Mouse (Mus musculus): ENCODE results near the gene Rnf149. TPM values are rescaled to one million over a fixed set of nuclear protein-coding genes. Genes with fewer than 3 reads are reported as not detected.

Rnf149 gene
- polyA plus RNA-seq (2012; rRNA removed), result 27.6 and 29.3 TPM in 2 replicates
- polyA plus RNA-seq (2014; fragmentation: Nextera tagmentation; extraction: Ambion mirVana), result 27.0 and 29.4 TPM in 2 replicates

DNA sequence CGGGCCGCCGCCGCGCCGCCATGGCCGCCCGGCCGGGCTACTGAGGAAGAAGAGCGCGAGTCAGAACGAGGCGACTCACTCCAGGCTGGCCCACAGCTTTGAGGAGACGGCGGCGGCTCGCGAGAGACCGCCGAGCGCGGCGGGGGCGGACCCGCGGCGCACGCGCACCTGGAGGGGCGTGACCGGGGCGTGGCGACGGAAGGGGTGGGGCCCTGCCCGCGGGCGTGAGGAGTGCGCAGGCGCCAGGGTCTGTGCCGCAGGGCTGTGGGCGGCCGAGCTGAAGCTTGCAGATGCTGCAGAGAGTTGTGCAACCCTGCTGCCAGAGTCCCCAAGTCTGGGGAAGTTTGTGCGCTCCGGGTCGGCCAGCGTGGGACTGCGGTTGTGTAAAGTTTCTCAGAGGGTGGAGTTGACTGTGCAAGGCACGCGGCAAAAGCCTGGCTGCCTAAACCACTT, at the start of gene Rnf149:
Rnf149 (minus strand) TSS at position 153 of the 453 bp plus-strand sequence.
- Histone ChIP-seq H3K9ac (ENCODE audit: low read depth, low read length, severe bottlenecking) (peak within 1 kb of the TSS; percentile 96), H3K4me1 (ENCODE audit: control insufficient read depth, insufficient read depth, low read length) (peaks cover 24% of the 10 kb centered on the region), H3K4me3 (replicated peaks; ENCODE audit: low read length) (peak within 1 kb of the TSS; percentile 91), H3K27ac (replicated peaks; ENCODE audit: low read depth, low read length) (peak within 1 kb of the TSS; percentile 99), H3K36me3 (ENCODE audit: control insufficient read depth, insufficient read depth, low read length) (no peaks in the 10 kb centered on the region), H3K27me3 (ENCODE audit: control insufficient read depth, insufficient read depth, low read length) (no peaks in the 10 kb centered on the region), H3K4me2 (replicated peaks; ENCODE audit: low read depth, low read length, severe bottlenecking) (peak within 1 kb of the TSS; percentile 80), H3K9me3 (ENCODE audit: control insufficient read depth, low read length) (no peaks in the 10 kb centered on the region)
- peak; percentile 79 for TF ChIP-seq POLR2A (IDR thresholded peaks at IDR 0.05; ENCODE audit: borderline replicate concordance, extremely low read depth, insufficient read depth, insufficient read length)
- peak; percentile 96 for ATAC-seq (ENCODE audit: low FRiP score, low read depth)
- WGBS, result under 1% methylated on average over 34 of the region's 49 CpGs
- DNase-seq (ENCODE audit: low spot score), result peak; percentile 89

- Histone ChIP-seq H3K27ac (replicated peaks; ENCODE audit: low read depth, low read length) (no peak overlapping the region), H3K4me3 (replicated peaks; ENCODE audit: low read length) (no peak overlapping the region), H3K9me3 (ENCODE audit: control insufficient read depth, low read length) (0 out of 2 replicates have a peak, but pooled peaks cover 6% of the 10 kb centered on the region), H3K36me3 (ENCODE audit: control insufficient read depth, insufficient read depth, low read length) (no peaks in the 10 kb centered on the region), H3K4me2 (replicated peaks; ENCODE audit: low read depth, low read length, severe bottlenecking) (no peak overlapping the region), H3K27me3 (ENCODE audit: control insufficient read depth, insufficient read depth, low read length) (no peaks in the 10 kb centered on the region), H3K9ac (ENCODE audit: low read depth, low read length, severe bottlenecking) (no peak overlapping the region), H3K4me1 (ENCODE audit: control insufficient read depth, insufficient read depth, low read length) (0 out of 2 replicates have a peak, but pooled peaks cover 3% of the 10 kb centered on the region)
- TF ChIP-seq POLR2A (IDR thresholded peaks at IDR 0.05; ENCODE audit: borderline replicate concordance, extremely low read depth, insufficient read depth, insufficient read length), result no peak
- no peak for ATAC-seq (ENCODE audit: low FRiP score, low read depth)
- no peak for DNase-seq (ENCODE audit: low spot score)
- 42% methylated on average over 3 of the region's 3 CpGs for WGBS
Observed at GRCm38 (mm10) chr1:39625491-39625890, 48.3 kb upstream of the Rnf149 start.

DNA sequence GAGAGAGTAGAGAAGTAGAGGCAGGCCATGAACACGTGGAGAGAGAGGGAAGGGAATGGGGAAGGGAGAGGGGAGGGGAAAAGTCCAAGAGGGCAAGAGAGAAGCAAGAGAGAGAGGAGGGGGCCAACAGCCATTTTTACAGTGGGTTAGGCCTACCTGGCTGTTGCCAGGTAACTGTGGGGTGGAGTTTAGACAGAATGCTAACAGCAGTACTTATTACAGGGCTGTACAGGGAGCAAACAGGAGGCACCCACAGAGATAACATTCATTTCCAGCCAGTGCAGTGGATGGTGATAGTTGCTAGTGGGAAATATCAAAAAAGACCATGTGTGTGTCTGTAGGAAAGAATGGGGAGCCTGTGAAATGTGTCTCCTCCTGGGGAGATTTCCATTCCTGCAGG, 46.5 kb upstream of the Rnf149 start:
- WGBS, result 57% methylated on average over 1 of the region's 1 CpGs
- DNase-seq (ENCODE audit: low spot score), result no peak
- TF ChIP-seq POLR2A (IDR thresholded peaks at IDR 0.05; ENCODE audit: borderline replicate concordance, extremely low read depth, insufficient read depth, insufficient read length), result no peak
- Histone ChIP-seq H3K9me3 (ENCODE audit: control insufficient read depth, low read length) (0 out of 2 replicates have a peak, but pooled peaks cover 8% of the 10 kb centered on the region), H3K4me2 (replicated peaks; ENCODE audit: low read depth, low read length, severe bottlenecking) (no peak overlapping the region), H3K9ac (ENCODE audit: low read depth, low read length, severe bottlenecking) (no peak overlapping the region), H3K27ac (replicated peaks; ENCODE audit: low read depth, low read length) (no peak overlapping the region), H3K4me3 (replicated peaks; ENCODE audit: low read length) (no peak overlapping the region), H3K36me3 (ENCODE audit: control insufficient read depth, insufficient read depth, low read length) (no peaks in the 10 kb centered on the region), H3K27me3 (ENCODE audit: control insufficient read depth, insufficient read depth, low read length) (no peaks in the 10 kb centered on the region), H3K4me1 (ENCODE audit: control insufficient read depth, insufficient read depth, low read length) (0 out of 2 replicates have a peak, but pooled peaks cover under 1% of the 10 kb centered on the region)
- ATAC-seq (ENCODE audit: low FRiP score, low read depth), result no peak

- no peaks in the 10 kb centered on the region for H3K27me3 ChIP-seq (ENCODE audit: control insufficient read depth, insufficient read depth, low read length)
- H3K4me1 ChIP-seq (ENCODE audit: control insufficient read depth, insufficient read depth, low read length), result peaks cover 5% of the 10 kb centered on the region; the same call in 1 of the 2 replicates
- ATAC-seq (ENCODE audit: low FRiP score, low read depth) (no peak), DNase-seq (ENCODE audit: low spot score) (no peak)
- H3K9ac ChIP-seq (ENCODE audit: low read depth, low read length, severe bottlenecking), result no peak overlapping the region
- H3K9me3 ChIP-seq (ENCODE audit: control insufficient read depth, low read length), result 0 out of 2 replicates have a peak, but pooled peaks cover 8% of the 10 kb centered on the region
- 94% methylated on average over 5 of the region's 5 CpGs for WGBS
- no peak overlapping the region for H3K27ac ChIP-seq (replicated peaks; ENCODE audit: low read depth, low read length)
- H3K36me3 ChIP-seq (ENCODE audit: control insufficient read depth, insufficient read depth, low read length), result no peaks in the 10 kb centered on the region
- TF ChIP-seq POLR2A (IDR thresholded peaks at IDR 0.05; ENCODE audit: borderline replicate concordance, extremely low read depth, insufficient read depth, insufficient read length), result no peak
- no peak overlapping the region for H3K4me2 ChIP-seq (replicated peaks; ENCODE audit: low read depth, low read length, severe bottlenecking)
- H3K4me3 ChIP-seq (replicated peaks; ENCODE audit: low read length), result no peak overlapping the region
Observed at GRCm38 (mm10) chr1:39623106-39623505, 45.9 kb upstream of the Rnf149 start.

- WGBS, result 18% methylated on average over 8 of the region's 8 CpGs
- H3K4me1 ChIP-seq (ENCODE audit: control insufficient read depth, insufficient read depth, low read length), result peaks cover 18% of the 10 kb centered on the region
- H3K27ac ChIP-seq (replicated peaks; ENCODE audit: low read depth, low read length), result no peak overlapping the region
- no peaks in the 10 kb centered on the region for H3K27me3 ChIP-seq (ENCODE audit: control insufficient read depth, insufficient read depth, low read length)
- ATAC-seq (ENCODE audit: low FRiP score, low read depth) (peak; percentile 26; the same call in 1 of the 2 replicates), DNase-seq (ENCODE audit: low spot score) (no peak)
- H3K4me3 ChIP-seq (replicated peaks; ENCODE audit: low read length), result no peak overlapping the region
- no peak overlapping the region for H3K9ac ChIP-seq (ENCODE audit: low read depth, low read length, severe bottlenecking)
- 0 out of 2 replicates have a peak, but pooled peaks cover 8% of the 10 kb centered on the region for H3K9me3 ChIP-seq (ENCODE audit: control insufficient read depth, low read length)
- H3K4me2 ChIP-seq (replicated peaks; ENCODE audit: low read depth, low read length, severe bottlenecking), result 0 out of 2 replicates have a peak overlapping the region, but pooled peaks have one; percentile 6
- no peak for TF ChIP-seq POLR2A (IDR thresholded peaks at IDR 0.05; ENCODE audit: borderline replicate concordance, extremely low read depth, insufficient read depth, insufficient read length)
- H3K36me3 ChIP-seq (ENCODE audit: control insufficient read depth, insufficient read depth, low read length), result no peaks in the 10 kb centered on the region
Observed at GRCm38 (mm10) chr1:39618524-39618923, 41.3 kb upstream of the Rnf149 start.
